Mouse (Mus musculus): ENCODE data around the gene Pnmal1.
A peak's percentile ranks its signal among the peaks of the same experiment; 100 is the strongest.
"Not testable (repeated sequence)": the region's sequence is repeated elsewhere in the genome, so short reads cannot be mapped to it uniquely, and the experiment has no call there.

Gene Pnmal1

GRCm38 (mm10) chr7:16953776-16954175 is 5.7 kb upstream of the Pnmal1 start:
- DNase-seq, result not testable (repeated sequence)

GRCm38 (mm10) chr7:16955712-16956111 is 3.8 kb upstream of the Pnmal1 start:
- DNase-seq, result no peak

GRCm38 (mm10) chr7:16956410-16957265 is 2.8 kb upstream of the Pnmal1 start:
- no peak for DNase-seq

- DNase-seq, result no peak
Measured at GRCm38 (mm10) chr7:16961678-16962077, 2.2 kb downstream of the Pnmal1 start.

DNA sequence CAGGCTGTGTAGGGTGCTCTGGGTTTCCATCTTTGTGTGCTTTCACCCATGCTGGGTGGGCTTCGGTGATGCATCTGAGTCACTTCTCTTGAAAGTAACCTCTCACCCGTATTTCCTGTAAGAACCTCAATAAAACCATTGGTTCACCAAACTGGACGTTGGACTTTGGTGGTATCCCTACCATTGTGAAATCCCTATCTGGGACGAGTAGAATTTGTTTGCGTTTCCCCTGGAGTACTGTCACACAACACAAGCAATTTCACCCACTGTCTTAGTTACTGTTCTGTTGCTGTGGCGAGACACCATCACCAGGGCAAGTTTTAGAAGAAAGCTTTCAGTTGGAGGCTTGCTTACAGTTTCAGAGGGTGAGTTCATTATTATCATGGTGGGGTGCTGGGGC is 8.9 kb downstream of the Pnmal1 start:
- no peak for DNase-seq

DNA sequence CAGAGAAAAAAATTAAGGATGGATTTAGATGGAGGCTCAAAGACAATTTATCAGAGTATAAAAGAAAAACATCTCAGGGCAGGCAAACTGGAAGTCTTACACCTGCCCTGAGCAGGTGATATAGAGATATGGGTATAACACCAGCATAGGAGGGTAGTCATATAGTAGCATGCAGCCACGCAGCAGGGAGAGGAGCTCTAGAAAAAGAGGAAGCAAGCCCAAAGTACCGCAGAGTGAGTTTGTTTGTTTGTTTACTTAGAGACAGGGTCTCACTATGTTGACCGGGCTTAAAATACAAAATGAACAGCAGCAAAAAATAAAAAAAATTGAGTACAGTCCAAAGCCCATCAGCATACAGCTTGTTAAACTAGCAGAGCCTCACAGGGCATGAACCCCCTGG is 11.7 kb downstream of the Pnmal1 start:
- no peak for DNase-seq

GRCm38 (mm10) chr7:16974018-16974417 is 14.5 kb downstream of the Pnmal1 start:
- DNase-seq, result no peak

DNA sequence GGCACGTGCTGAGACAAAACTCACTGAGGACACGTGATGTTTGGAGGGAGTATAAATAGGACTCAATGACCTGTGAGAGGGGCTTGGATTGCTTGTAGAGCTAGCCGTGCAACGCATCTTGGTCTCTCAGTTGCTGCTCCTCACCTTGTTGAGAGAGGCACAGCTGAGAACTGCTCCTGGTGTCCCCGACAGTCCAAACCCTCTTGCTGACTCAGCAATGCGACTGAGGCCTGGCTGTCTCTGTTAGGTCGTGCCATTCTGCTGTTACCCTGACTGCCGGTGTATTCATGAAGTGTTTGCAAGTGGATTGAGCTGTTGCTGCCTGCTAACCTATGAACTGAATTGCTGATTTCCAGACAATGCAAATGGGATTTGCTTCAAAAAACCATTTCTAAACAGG is 16.8 kb downstream of the Pnmal1 start:
- DNase-seq, result no peak

DNA sequence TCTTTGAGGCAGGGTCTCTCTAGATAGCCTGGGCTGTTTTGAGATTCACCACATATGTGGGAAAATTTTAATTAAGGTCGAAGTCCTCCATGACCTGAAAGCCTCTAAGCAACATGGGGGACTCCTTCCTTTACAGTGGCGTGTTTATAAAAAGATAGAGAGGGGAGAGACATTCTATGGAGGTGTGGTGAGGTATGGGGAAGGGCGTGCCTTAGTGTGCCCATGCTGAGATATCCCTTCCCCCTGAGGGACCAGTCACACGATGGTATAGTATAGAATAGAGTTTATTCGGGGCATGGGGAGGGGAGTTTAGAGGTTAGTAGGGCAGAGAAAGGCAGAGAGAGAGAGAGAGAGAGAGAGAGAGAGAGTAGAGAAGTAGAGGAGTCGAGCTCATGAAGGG is 18.7 kb downstream of the Pnmal1 start:
- DNase-seq, result no peak

- no peak for DNase-seq
Measured at GRCm38 (mm10) chr7:16978593-16978992, 19.1 kb downstream of the Pnmal1 start.

GRCm38 (mm10) chr7:16980348-16980747 is 20.9 kb downstream of the Pnmal1 start:
- no peak for DNase-seq

DNA sequence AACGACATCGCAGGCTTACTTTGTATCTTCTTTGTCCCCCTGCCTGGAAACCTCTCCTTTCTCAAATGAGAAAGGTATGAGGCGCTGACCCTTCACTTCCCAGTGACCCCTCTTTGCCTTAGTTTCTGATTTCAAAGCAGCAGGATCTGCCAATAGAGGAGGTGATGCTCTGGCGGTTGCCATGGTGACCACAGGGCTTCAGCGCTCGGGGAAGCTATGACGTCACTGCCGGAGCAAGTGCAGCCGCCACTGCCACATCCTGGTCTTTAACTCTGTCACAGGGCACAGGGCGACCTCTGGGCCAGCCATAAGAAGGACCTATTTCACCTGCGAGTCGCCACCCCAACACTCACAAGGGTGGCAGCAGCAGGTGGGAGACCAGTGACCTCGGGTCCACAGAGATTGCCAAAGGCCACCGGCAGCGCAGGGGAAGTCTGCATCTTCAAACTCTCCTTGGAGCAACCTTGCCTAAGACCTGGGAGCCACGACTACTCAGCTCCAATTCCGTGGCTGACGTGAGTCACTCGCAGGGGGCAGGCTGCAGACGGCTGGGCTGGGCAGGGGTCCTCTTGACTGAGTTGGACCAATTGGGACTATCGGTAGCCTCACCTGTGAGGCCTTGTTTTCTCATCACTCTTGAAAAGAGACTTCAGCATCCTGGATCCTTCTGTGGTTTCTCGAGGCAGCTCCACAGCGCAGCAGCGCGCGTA is 23.5 kb downstream of the Pnmal1 start, which contains the start of gene Gm42372:
Gene Gm42372 (plus strand): TSS at position 228 of the 710 bp plus-strand sequence.
- DNase-seq, result no peak

- no peak for DNase-seq
Measured at GRCm38 (mm10) chr7:16987541-16988149, 28.2 kb downstream of the Pnmal1 start.

DNA sequence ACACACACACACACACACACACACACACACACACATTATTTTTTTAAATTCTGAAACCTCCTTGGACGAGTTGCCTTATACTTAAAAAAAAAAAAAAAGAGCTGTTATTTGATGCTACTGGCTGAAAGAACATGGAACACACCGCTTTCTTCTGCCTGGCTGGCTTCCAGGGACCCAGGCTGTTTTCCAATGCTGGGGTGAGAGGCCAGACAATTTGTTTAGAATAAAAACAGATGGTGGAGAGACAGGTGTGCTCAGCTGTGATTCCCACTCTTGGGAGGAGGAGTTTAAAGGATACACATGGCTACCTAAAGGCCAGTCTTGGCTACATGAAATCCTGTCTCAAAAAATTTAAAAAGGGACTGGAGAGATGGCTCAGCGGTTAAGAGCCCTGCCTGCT is 28.9 kb downstream of the Pnmal1 start:
- DNase-seq, result no peak

DNA sequence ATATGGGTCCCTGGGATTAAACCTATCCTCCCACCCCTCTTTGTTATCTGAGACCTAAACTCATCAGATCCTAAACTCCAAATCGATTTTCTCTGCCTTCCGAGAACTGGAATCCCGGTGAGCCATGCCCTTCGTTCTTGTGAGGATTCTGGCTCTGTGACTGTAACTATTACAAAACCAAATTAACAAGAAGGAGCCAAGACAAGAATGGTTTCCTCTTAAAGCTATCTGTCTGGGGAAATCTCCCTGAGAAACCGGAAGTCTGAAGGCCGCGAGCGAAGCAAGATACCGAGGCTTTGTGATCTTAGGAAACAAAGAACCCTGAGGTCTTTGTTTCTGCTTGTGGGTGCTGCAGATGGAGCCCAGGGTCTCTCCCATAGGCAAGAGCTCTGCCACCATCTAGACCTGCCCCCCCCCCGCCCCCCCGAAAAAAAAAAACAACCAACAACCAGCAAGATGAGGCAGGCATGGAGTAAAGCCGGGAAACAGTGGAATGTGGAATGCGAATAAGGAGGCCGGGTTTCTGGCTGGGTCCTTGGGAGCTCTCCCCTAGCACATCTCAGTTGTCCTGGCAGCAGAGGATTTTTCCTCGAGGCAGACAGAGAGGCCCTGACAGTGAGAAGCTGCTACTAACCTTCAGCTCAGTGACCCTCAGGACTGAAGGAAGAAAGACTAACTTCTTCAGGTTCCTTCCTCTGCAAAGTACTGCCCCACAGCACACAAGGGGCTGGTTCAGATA is 30.7 kb downstream of the Pnmal1 start:
- no peak for DNase-seq

DNA sequence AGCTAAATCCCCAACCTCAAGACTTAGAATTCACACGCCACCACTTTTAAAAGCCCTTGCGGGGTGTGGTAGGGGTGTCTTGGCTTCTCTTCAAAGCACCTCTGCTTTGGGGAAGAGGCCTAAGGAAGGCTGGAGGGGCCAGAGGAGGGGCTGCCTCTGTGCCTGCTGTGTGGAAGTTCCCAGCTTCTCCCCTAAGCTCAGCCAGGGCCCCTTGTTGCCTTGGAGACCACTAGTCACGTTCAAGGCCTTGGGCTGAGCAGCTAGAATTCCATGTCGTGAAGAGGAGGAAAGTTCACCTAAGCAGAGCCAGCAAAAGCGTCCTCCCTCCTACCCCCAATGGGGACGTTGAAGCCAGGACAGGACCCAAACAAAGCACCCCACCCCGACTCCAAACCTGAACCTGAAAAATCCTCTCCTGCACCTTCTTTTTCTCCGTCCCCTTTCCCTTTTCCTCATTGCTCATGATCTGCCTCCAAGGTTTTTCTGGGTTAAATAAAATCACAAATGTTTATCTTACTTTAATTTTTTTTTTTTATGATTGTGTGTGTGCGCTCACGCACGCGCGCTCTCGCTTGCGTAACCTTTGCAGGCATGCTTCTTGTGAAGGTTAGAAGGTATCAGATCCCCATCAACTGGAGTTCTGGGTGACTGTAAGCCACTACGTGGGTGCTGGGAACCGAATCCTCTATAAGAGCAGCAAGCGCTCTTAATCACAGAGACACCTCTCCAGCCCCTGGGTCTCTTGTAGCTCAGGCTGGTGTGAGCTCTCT is 32.4 kb downstream of the Pnmal1 start:
- DNase-seq, result no peak

GRCm38 (mm10) chr7:16992451-16992807 is 33.0 kb downstream of the Pnmal1 start, which contains the start of gene Ccdc8:
Gene Ccdc8, plus strand, starts transcription at chr7:16992708.
- no peak for DNase-seq

- DNase-seq, result peak; percentile 44 to 57
Measured at GRCm38 (mm10) chr7:16993651-16994399, 34.3 kb downstream of the Pnmal1 start.

GRCm38 (mm10) chr7:16994400-16994799 is 34.9 kb downstream of the Pnmal1 start:
- no peak for DNase-seq

GRCm38 (mm10) chr7:16995345-16995744 is 35.9 kb downstream of the Pnmal1 start:
- no peak for DNase-seq

GRCm38 (mm10) chr7:16999233-16999632 is 39.8 kb downstream of the Pnmal1 start:
- no peak for DNase-seq
